Mouse (Mus musculus): ENCODE measurements around the gene Tmem235. TPM values are rescaled to one million over a fixed set of nuclear protein-coding genes. Genes with fewer than 3 reads are reported as not detected.

Tmem235 gene
- total RNA-seq, 4 experiments from 2014 or later: 0.21 to 0.37 TPM; not detected in 2

DNA sequence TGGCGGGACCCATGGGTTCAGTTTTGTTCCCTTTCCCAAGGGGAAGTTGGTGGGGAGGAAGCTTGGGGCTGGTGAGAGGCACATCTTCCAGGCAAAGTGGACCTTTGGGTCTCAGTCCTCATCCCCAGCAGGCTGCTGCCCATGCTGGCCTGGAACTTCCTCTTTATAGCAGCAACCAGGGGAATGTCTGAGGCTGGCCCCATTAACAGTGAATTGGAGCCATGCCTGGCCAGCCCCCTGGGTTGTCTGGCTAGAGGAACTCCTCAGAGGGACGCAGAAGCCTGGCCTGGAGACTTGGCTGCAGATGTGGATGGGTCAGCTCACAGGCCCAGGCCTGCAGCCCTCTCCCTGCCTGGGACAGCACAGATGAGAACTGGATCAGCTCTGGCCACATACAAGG is 4.3 kb downstream of the Tmem235 start:
- DNase-seq (ENCODE audit: low spot score in 2 of 2): no peak

- DNase-seq (ENCODE audit: low spot score in 2 of 2): no peak
Observed at GRCm38 (mm10) chr11:117865988-117866387, 5.4 kb downstream of the Tmem235 start.

DNA sequence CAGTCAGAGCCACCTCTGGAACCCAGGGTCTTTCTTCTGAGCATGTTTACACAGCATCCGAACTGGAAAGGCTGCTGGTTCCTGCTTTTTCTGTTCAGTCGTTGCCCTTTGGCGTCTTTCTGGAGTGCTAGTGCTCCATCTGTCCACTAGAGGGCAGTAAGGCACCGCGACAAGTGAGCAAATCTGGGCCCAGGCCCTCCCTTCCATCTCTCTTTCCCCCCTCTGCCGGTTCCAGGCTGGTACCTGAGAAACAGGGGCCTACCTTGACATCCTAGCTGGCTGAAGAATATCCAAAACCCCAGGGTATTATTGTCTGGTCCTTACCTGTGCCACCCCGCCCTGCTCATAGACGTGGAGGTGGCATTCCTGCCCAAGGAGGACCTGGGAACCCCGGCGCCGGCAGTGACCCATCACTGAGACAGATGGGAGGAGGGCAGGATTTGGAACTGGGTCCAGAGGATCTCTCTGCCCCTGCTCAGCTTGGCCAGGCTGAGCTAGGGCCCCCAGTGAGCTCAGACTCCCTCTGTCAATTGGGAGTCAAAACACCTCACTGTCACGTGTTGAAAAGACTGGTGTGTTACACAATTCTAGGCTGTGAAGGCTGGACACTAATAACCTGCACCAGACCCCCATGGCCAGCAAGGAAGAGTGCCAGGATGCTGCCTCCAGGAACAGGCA is 10.3 kb downstream of the Tmem235 start:
- DNase-seq (ENCODE audit: low spot score in 2 of 2): peak; percentile 49 to 50

DNA sequence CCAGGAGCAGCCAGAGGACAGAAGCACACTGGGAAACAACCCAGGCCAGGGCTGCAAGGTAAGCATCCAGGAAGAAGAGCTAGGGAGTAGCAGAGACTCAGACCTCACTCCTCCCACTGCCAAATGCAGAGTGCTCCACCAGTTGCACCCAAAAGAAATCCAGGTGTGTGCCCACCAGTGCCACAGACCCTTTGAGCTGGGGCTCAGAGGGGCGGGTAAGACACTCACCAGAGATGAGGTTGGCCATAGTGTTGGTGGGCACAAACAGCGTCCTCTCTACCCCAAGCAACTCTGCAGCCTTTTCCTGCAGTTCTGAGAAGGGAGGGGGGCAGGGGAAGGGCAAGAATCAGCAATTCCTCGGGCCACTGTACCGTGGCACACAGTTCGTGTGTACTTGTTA is 10.8 kb downstream of the Tmem235 start:
- no peak for DNase-seq (ENCODE audit: low spot score in 2 of 2)

DNA sequence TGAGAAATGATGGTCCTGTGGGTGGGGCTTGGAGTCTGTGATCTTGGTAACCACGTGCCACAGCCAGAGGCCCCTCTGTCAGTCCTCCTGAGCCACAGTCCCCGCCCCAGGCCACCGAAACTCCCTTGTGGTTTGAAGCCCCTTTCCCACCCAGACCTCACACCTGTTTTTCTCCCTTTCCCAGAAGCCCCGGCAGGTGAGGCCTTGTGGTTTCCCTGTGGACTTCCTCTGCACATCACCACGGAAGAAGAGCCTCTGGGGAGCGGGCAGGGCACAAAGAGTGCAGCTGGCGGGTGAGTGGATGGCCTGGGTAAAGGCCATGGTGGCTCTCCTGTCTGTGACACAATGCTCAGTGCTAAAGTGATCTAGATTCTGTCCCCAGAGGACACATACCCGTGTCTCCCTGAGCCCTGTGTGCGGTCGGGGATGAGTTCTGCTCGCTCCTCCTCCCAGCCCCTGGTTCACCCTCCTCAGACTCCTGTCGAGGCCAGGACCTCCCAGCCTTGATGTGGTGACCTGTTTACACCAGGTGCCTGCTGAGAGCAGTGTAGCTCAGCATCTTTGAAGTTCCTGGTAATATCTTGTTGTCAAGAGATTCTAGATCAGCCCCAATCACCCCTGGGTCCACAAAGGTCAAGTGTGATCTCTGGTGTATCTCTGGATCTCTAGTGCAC is 11.5 kb downstream of the Tmem235 start:
- DNase-seq (ENCODE audit: low spot score in 2 of 2): no peak

DNA sequence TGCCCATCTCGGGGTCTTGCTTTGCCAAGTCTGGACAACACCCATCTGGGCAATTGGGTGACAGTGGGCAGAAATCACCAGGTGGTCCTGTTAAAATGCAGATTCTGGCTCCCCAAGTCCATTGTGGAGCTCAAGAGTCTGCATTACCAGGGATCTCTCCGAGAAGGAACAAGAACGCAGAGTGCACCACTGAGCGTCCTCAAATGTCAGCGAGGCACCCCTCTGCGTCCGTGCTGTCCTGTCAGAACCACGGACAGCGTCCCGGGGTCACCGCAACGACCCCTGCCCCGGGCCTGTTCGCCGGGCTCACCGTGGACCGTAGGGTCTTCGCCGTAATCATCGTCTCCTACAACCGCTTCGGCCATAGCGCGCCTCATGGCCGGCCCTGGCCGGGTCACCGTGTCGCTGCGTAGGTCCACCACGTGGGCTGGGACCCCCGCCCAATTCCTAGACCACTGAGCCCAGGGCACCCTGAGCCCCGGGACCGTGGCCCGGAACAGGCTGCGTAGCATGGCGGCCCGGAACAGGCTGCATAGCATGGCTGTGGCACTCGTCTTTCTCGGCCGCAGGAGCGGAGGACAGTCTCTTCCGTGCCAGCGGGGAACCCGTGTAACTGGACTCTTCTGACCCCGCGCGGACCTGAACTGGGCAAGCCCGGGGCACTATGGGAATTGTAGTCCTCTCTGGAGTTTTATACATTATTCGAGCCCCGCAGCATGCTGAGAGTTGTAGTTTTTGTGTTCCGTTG is 12.5 kb downstream of the Tmem235 start, which contains the start of gene Tha1:
Gene Tha1, minus strand, starts transcription at position 621 of the 748 bp plus-strand sequence.
- DNase-seq (ENCODE audit: low spot score in 2 of 2): peak; percentile 58 to 71

DNA sequence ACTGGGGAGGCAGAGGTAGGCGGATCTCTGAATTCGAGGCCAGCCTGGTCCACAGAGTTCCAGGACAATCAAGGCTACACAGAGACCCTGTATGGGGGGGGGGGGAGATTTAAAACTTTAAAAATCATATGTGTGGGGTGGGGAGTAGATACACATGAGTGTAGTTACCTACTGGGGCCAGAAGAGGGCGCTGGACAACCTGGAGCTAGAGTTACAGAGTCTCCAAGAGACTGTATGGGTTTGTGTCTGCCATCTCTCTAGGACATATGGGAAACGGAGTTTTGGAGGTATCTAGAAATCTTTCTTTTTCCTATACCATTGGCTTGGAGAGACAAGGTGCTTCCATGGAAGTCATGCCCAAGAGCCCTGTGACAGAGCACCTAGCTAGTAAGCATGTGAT is 13.9 kb downstream of the Tmem235 start:
- DNase-seq (ENCODE audit: low spot score in 2 of 2): no peak

- DNase-seq (ENCODE audit: low spot score in 2 of 2): no peak
Observed at GRCm38 (mm10) chr11:117875681-117876080, 15.1 kb downstream of the Tmem235 start.

- DNase-seq (ENCODE audit: low spot score in 2 of 2): no peak
Observed at GRCm38 (mm10) chr11:117877917-117878745, 17.6 kb downstream of the Tmem235 start.

- no peak for DNase-seq (ENCODE audit: low spot score in 2 of 2)
Observed at GRCm38 (mm10) chr11:117878892-117879291, 18.3 kb downstream of the Tmem235 start.

GRCm38 (mm10) chr11:117879676-117880075 is 19.1 kb downstream of the Tmem235 start:
- no peak for DNase-seq (ENCODE audit: low spot score in 2 of 2)

GRCm38 (mm10) chr11:117880336-117880976 is 19.9 kb downstream of the Tmem235 start:
- no peak for DNase-seq (ENCODE audit: low spot score in 2 of 2)

DNA sequence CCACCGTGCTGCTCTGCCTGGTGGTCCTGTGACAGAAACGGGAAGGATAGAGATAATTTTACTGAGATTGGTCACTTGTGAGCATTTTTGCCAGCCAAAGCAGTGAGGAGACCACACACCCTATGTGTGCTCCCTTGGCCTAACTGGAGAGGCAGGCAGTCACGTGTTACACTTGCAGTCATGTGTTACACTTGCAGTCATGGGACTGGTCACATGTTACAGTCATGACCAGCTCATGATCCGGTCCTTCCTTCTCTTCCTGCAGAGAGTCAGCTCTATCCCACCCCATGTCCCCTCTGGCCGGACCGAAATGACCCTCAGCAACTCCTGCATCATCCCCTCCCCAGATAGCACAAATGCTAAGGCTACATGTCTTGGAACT is 20.4 kb downstream of the Tmem235 start:
- no peak for DNase-seq (ENCODE audit: low spot score in 2 of 2)

DNA sequence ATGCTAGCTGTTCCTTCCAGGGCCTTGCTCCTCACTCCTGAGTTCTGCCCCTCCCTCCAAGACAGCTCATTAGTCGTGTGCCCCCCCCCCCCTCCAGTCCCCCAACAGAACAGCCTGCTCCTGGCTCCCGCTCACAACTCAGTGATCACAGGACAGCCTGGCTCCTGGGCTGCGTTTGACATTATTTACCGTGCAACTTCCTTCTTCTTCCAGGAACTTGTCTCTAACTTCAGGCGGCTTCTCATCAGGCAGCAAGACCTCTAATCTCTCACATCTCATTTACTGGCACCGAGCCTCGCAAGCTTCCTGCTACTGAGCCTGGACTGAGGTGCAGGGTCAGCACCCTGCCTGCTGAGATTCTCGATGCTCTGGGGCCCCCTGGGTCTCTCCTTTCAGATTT is 21.2 kb downstream of the Tmem235 start:
- no peak for DNase-seq (ENCODE audit: low spot score in 2 of 2)

- DNase-seq (ENCODE audit: low spot score in 2 of 2): no peak
Observed at GRCm38 (mm10) chr11:117882208-117882607, 21.7 kb downstream of the Tmem235 start.

GRCm38 (mm10) chr11:117886000-117886399 is 25.4 kb downstream of the Tmem235 start:
- no peak for DNase-seq (ENCODE audit: low spot score in 2 of 2)

DNA sequence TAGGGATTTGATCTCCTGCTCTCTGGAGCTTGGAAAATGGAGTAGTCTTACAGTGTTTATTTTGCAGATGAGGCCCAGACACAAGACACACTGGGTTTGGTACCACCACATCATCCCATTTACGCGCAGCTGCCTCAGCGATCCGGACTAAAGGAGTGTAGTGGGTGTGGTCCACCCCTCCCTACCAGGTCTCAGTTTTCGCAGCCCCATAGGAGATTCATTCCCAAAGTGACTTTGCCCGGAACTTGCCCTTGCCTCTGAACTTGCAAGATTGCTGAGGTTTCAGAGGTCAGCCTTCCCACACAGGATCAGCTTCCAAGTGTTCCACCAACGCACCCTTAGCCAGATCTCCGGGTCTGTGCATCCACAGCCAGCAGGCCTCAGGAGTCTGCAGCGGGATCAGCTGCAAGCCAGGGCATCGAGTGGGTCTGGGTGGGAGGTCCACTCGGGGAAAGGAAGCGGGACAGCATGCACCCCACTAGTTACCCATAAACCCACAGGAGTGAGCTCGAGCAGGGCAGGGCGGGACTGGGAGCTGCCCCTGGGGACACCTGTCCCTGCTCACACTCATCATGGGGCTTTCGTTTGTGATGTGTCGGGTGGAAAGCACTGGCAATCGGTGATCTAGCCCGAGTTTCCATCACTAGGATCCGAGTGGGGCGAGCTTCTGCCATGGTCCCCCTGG is 27.8 kb downstream of the Tmem235 start:
- DNase-seq (ENCODE audit: low spot score in 2 of 2): no peak

GRCm38 (mm10) chr11:117888853-117889822 is 28.6 kb downstream of the Tmem235 start:
- peak in 1 of 2 experiments; percentile 50 for DNase-seq (ENCODE audit: low spot score in 2 of 2)

DNA sequence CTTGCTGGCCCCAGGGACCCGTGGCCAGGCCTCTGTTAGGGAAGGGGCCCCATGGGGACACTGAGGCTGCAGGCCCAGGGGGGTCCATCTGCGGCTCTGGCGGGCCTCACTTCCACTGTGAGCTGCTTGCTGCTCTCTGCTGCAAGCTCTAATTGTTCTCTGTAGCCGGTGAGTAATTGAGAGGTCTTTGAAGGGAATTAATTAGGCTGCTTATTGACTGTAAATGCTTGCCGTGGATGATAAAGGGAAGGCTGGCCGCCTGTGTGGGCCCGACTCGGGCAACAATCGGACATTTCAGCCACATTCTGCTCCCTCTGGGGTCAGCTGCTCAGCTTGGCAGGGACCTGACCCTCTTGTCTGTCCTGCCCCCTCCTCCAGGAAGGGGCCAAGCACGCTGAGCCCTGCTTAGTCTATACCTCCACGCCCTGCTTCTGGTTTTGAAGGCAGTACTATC is 29.4 kb downstream of the Tmem235 start:
- no peak for DNase-seq (ENCODE audit: low spot score in 2 of 2)
